Mouse (Mus musculus): ENCODE measurements around the gene B4galnt4. TPM values are rescaled to one million over a fixed set of nuclear protein-coding genes. Genes with fewer than 3 reads are reported as not detected.

B4galnt4 gene
- polyA plus RNA-seq, 1 experiment from 2014 or later, result not detected

DNA sequence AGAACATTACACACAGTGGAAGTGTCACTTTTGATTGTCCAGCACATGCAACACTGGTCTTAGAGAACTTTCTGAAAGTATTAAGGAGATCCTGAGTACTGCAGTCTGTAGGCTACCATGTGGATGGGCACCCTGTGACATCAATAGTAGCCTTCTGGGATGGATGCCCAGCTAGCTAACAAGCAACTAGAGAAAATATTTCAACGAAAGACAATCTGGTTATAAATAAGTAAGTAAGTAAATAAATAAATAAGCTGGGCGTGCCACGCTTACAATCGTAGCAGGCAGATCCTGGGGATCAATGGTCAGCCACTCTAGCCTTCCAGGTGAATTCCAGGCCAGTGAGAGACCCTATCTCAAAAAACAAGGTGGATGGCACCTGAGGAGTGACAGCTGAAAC is 8.9 kb upstream of the B4galnt4 start:
- WGBS (ENCODE audit: missing documents), result 94% methylated on average over 4 of the region's 4 CpGs
- no peak overlapping the region for H3K27ac ChIP-seq
- no peak overlapping the region for H3K4me3 ChIP-seq (ENCODE audit: inconsistent target)
- H3K79me2 ChIP-seq (ENCODE audit: inconsistent target), result no peaks in the 10 kb centered on the region
- H3K36me3 ChIP-seq (ENCODE audit: inconsistent target), result no peaks in the 10 kb centered on the region

DNA sequence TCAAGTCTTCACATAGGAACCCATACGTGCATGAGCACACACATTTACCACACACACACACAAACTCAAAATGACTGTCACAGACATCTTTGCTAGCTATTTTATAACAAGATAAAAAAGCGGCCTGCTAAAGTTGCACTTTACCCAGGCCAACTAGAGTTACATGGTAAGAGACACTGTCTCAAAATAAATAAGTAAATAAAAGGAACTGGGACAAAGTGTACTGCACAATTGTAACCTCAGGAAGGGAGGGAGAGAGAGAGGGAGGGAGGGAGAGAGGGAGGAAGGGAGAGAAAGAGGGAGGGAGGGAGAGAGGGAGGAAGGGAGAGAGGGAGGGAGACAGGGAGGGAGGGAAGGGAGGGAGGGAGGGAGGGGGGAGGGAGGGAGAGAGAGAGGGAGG is 8.5 kb upstream of the B4galnt4 start:
- no peaks in the 10 kb centered on the region for H3K36me3 ChIP-seq (ENCODE audit: inconsistent target)
- 91% methylated on average over 2 of the region's 2 CpGs for WGBS (ENCODE audit: missing documents)
- H3K4me3 ChIP-seq (ENCODE audit: inconsistent target), result no peak overlapping the region
- H3K79me2 ChIP-seq (ENCODE audit: inconsistent target), result no peaks in the 10 kb centered on the region
- no peak overlapping the region for H3K27ac ChIP-seq

GRCm38 (mm10) chr7:141055785-141056184 is 5.1 kb upstream of the B4galnt4 start:
- WGBS (ENCODE audit: missing documents), result 80% methylated on average over 4 of the region's 4 CpGs
- Histone ChIP-seq H3K36me3 (ENCODE audit: inconsistent target) (no peaks in the 10 kb centered on the region), H3K4me3 (ENCODE audit: inconsistent target) (no peak overlapping the region), H3K27ac (no peak overlapping the region), H3K79me2 (ENCODE audit: inconsistent target) (no peaks in the 10 kb centered on the region)

- 41% methylated on average over 6 of the region's 6 CpGs for WGBS (ENCODE audit: missing documents)
- Histone ChIP-seq H3K36me3 (ENCODE audit: inconsistent target) (no peaks in the 10 kb centered on the region), H3K4me3 (ENCODE audit: inconsistent target) (no peak overlapping the region), H3K27ac (no peak overlapping the region), H3K79me2 (ENCODE audit: inconsistent target) (no peaks in the 10 kb centered on the region)
Observed at GRCm38 (mm10) chr7:141056976-141057375, 3.9 kb upstream of the B4galnt4 start.

- H3K27ac ChIP-seq, result no peak overlapping the region
- 100% methylated on average over 1 of the region's 1 CpGs for whole genome bisulfite sequencing (ENCODE audit: missing documents)
- H3K79me2 ChIP-seq (ENCODE audit: inconsistent target), result no peaks in the 10 kb centered on the region
- H3K36me3 ChIP-seq (ENCODE audit: inconsistent target), result no peaks in the 10 kb centered on the region
- no peak overlapping the region for H3K4me3 ChIP-seq (ENCODE audit: inconsistent target)
Observed at GRCm38 (mm10) chr7:141057541-141057940, 3.4 kb upstream of the B4galnt4 start.

GRCm38 (mm10) chr7:141058601-141059341 is 2.1 kb upstream of the B4galnt4 start:
- Histone ChIP-seq H3K27ac (no peak overlapping the region), H3K4me3 (ENCODE audit: inconsistent target) (no peak overlapping the region), H3K36me3 (ENCODE audit: inconsistent target) (no peaks in the 10 kb centered on the region), H3K79me2 (ENCODE audit: inconsistent target) (no peaks in the 10 kb centered on the region)
- 75% methylated on average over 14 of the region's 14 CpGs for WGBS (ENCODE audit: missing documents)

DNA sequence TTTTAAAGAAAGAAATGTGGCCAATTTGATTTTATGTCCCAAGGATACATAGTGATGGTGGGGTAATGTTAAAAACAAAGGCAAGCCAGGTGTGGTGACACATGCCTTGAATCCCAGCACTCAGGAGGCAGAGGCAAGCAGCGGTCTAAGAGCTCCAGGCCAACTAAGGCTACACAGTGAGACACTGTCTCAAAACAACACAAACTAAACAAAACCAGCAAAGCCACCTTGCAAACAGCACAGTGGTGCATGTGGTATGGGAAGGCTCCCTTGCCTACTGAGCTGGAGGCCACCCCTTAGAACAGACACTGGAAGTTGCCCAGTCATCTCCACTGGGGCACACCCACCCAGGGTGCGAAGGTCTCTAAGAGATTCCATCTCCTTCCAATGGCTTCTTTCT is 975 bp upstream of the B4galnt4 start:
- no peak overlapping the region for H3K27ac ChIP-seq
- no peaks in the 10 kb centered on the region for H3K79me2 ChIP-seq (ENCODE audit: inconsistent target)
- no peaks in the 10 kb centered on the region for H3K36me3 ChIP-seq (ENCODE audit: inconsistent target)
- no peak overlapping the region for H3K4me3 ChIP-seq (ENCODE audit: inconsistent target)
- 78% methylated on average over 2 of the region's 2 CpGs for whole genome bisulfite sequencing (ENCODE audit: missing documents)

DNA sequence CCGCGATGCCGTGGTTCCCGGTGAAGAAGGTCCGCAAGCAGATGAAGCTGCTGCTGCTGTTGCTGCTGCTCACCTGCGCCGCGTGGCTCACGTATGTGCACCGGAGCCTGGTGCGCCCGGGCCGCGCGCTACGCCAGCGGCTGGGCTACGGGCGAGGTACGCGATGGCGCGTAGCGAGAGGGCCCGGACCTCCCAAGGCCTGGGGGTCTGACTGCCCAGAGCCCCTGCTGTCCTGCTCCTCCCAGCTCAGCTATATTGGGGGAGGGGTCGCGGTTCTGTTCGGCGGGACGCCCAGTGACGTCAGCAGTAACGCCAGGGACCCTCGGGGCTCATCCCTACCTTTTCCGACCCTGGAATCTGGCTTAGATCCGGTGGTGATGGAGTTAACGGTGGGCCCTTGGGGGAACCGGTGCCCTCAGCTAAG is 377 bp downstream of the B4galnt4 start:
- Histone ChIP-seq H3K79me2 (ENCODE audit: inconsistent target) (no peaks in the 10 kb centered on the region), H3K27ac (no peak overlapping the region), H3K36me3 (ENCODE audit: inconsistent target) (no peaks in the 10 kb centered on the region), H3K4me3 (ENCODE audit: inconsistent target) (no peak overlapping the region)
- 14% methylated on average over 37 of the region's 37 CpGs for WGBS (ENCODE audit: missing documents)

DNA sequence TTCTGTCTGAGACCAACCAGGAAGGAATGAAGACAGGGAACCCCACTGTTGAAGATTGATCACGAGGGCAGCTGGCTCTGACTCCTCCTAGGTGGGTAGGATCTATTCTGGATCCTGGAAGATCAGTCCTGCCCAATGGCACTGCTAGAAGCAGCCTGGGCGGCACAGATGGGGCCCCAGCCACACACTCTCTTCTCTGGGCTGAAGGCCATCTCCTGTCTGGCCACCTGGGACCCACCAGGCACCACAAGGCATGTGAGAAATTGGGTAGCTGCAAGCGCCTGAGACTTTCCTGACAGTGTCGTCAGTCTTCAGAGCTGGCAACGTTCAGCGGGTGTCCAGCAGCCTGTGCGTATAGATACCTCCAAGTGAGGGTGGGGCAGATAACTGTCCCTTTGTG is 1.6 kb downstream of the B4galnt4 start:
- Histone ChIP-seq H3K4me3 (ENCODE audit: inconsistent target) (no peak overlapping the region), H3K79me2 (ENCODE audit: inconsistent target) (no peaks in the 10 kb centered on the region), H3K27ac (no peak overlapping the region), H3K36me3 (ENCODE audit: inconsistent target) (no peaks in the 10 kb centered on the region)
- WGBS (ENCODE audit: missing documents), result 85% methylated on average over 7 of the region's 7 CpGs

- H3K27ac ChIP-seq, result no peak overlapping the region
- no peaks in the 10 kb centered on the region for H3K36me3 ChIP-seq (ENCODE audit: inconsistent target)
- no peaks in the 10 kb centered on the region for H3K79me2 ChIP-seq (ENCODE audit: inconsistent target)
- 100% methylated on average over 3 of the region's 3 CpGs for WGBS (ENCODE audit: missing documents)
- H3K4me3 ChIP-seq (ENCODE audit: inconsistent target), result no peak overlapping the region
Observed at GRCm38 (mm10) chr7:141063353-141063752, 2.4 kb downstream of the B4galnt4 start.

GRCm38 (mm10) chr7:141064175-141064574 is 3.3 kb downstream of the B4galnt4 start:
- Histone ChIP-seq H3K4me3 (ENCODE audit: inconsistent target) (no peak overlapping the region), H3K36me3 (ENCODE audit: inconsistent target) (no peaks in the 10 kb centered on the region), H3K27ac (no peak overlapping the region), H3K79me2 (ENCODE audit: inconsistent target) (no peaks in the 10 kb centered on the region)
- 23% methylated on average over 7 of the region's 7 CpGs for WGBS (ENCODE audit: missing documents)

DNA sequence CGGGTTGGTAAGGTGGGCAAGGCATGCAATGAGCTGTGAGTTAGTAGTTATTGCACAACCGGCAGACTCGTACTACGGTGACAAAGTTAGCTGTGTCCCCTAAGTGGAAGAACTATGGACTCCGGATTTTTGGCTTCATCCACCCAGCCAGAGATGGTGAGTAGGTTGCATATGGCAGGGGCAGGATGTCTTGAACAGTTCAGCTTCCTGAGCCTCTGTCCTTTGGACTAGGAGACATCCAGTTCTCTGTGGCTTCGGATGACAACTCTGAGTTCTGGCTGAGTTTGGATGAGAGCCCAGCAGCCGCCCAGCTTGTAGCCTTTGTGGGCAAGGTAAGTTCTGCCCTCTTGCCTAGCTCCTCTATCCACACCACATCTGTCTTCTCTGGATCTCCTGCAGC is 3.7 kb downstream of the B4galnt4 start:
- no peaks in the 10 kb centered on the region for H3K36me3 ChIP-seq (ENCODE audit: inconsistent target)
- no peak overlapping the region for H3K27ac ChIP-seq
- no peak overlapping the region for H3K4me3 ChIP-seq (ENCODE audit: inconsistent target)
- no peaks in the 10 kb centered on the region for H3K79me2 ChIP-seq (ENCODE audit: inconsistent target)
- WGBS (ENCODE audit: missing documents), result 35% methylated on average over 7 of the region's 7 CpGs

DNA sequence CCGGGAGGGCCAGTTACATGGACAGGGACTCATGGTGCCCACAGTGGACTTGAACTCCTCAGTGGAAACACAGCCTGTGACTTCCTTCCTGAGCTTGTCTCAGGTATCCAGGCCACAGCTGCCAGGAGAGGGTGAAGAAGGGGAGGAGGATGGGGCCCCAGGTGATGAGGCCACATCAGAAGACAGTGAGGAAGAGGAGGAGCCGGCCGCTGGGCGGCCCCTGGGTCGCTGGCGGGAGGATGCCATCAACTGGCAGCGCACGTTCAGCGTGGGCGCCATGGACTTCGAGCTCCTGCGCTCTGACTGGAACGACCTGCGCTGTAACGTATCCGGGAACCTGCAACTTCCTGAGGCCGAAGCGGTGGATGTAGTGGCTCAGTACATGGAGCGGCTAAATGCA is 7.4 kb downstream of the B4galnt4 start:
- Histone ChIP-seq H3K27ac (no peak overlapping the region), H3K36me3 (ENCODE audit: inconsistent target) (no peaks in the 10 kb centered on the region), H3K4me3 (ENCODE audit: inconsistent target) (no peak overlapping the region), H3K79me2 (ENCODE audit: inconsistent target) (no peaks in the 10 kb centered on the region)
- WGBS (ENCODE audit: missing documents), result 93% methylated on average over 19 of the region's 19 CpGs

- Histone ChIP-seq H3K27ac (no peak overlapping the region), H3K36me3 (ENCODE audit: inconsistent target) (no peaks in the 10 kb centered on the region), H3K4me3 (ENCODE audit: inconsistent target) (no peak overlapping the region), H3K79me2 (ENCODE audit: inconsistent target) (no peaks in the 10 kb centered on the region)
- 3% methylated on average over 51 of the region's 51 CpGs for WGBS (ENCODE audit: missing documents)
Observed at GRCm38 (mm10) chr7:141070058-141070862, 9.4 kb downstream of the B4galnt4 start.

- no peak overlapping the region for H3K4me3 ChIP-seq (ENCODE audit: inconsistent target)
- H3K27ac ChIP-seq, result no peak overlapping the region
- no peaks in the 10 kb centered on the region for H3K36me3 ChIP-seq (ENCODE audit: inconsistent target)
- 12% methylated on average over 23 of the region's 23 CpGs for WGBS (ENCODE audit: missing documents)
- H3K79me2 ChIP-seq (ENCODE audit: inconsistent target), result no peaks in the 10 kb centered on the region
Observed at GRCm38 (mm10) chr7:141072017-141072745, 11.3 kb downstream of the B4galnt4 start.

Data from macrophage (primary cell).